Mouse (Mus musculus) G1E (cell line): ENCODE results near the gene Cuedc2.

Experiments used
- CTCF ChIP-seq: IDR thresholded peaks from 2 replicates; pipeline ENCODE4 v1.5.1; 2012; ENCODE audit warnings: low read depth, low read length, inconsistent platforms, mixed read lengths
- GATA1 ChIP-seq: IDR thresholded peaks from 2 replicates; pipeline ENCODE4 v1.6.1; 2012; ENCODE audit warnings: borderline replicate concordance, low read length, inconsistent platforms, mixed read lengths
- POLR2AphosphoS5 ChIP-seq: IDR thresholded peaks from 2 replicates; pipeline ENCODE4 v1.6.1; 2012; ENCODE audit warnings: low read depth, low read length, inconsistent platforms; ENCODE audit not compliant: insufficient replicate concordance
- TAL1 ChIP-seq: conservative IDR thresholded peaks from 2 replicates; pipeline ENCODE4 v1.6.1; 2012; ENCODE audit warnings: low read depth, low read length, inconsistent platforms, mixed read lengths

- TF ChIP-seq CTCF = no peak
- TF ChIP-seq GATA1 = no peak
- TF ChIP-seq TAL1 = no peak
- no peak for TF ChIP-seq POLR2AphosphoS5
These were observed 43.8 kb upstream of the Cuedc2 start for GRCm38 (mm10) chr19:46382275-46382674.
